Mouse (Mus musculus) liver, embryonic 14 days (tissue): ENCODE results near the gene Gm5591. TPM values are rescaled to one million over a fixed set of nuclear protein-coding genes. Genes with fewer than 3 reads are reported as not detected.

Experiments
- polyA plus RNA-seq: library from polyadenylated mRNA; depleted of rRNA; stranded (reverse); fragments of >200 nt; gene quantifications from 2 replicates; pipeline ENCODE4 v1.2.3, GENCODE M21; 2012; rRNA removed

The Gm5591 gene
- not detected in 2 replicates for polyA plus RNA-seq

GRCm38 (mm10) chr7:38528093-38528492 is at the start of gene Gm5591:
TSS of gene Gm5591 (minus strand) at chr7:38528193.

